Mouse (Mus musculus): ENCODE measurements at regions not wholly inside any gene's neighbourhood (a gene's known extent, or its start where the extent isn't known, plus 50 kb on each side); places are given as distances from the start of the nearest gene placed in this dataset.

GRCm38 (mm10) chr1:35806731-35807130 is 261.5 kb upstream of the Hs6st1 start:
- no peak for TF ChIP-seq CTCF (IDR thresholded peaks at IDR 0.05; ENCODE audit: borderline replicate concordance, control insufficient read depth, extremely low read depth, insufficient read depth, low read length, poor library complexity)
- TF ChIP-seq POLR2A (IDR thresholded peaks at IDR 0.05; ENCODE audit: control insufficient read depth, extremely low read depth, insufficient read depth, low read length, poor library complexity), result no peak
